Mouse (Mus musculus) ES-Bruce4 (cell line): ENCODE measurements around the gene Hnrnpul1.

ENCODE experiments used
- CTCF ChIP-seq: IDR thresholded peaks from one replicate; pipeline ENCODE4 v1.8.1; 2011; ENCODE audit warnings: low read depth, low read length
- EP300 ChIP-seq: IDR thresholded peaks from 2 replicates; pipeline ENCODE4 v1.6.1; 2011; ENCODE audit warnings: low read depth, low read length; ENCODE audit not compliant: insufficient read depth

GRCm38 (mm10) chr7:25731294-25732055 lies 23.1 kb downstream of the Hnrnpul1 start:
- TF ChIP-seq EP300 (no peak), CTCF (no peak)
